ENCODE assay signal across 29 mouse cellular contexts in the genomic region with DNA sequence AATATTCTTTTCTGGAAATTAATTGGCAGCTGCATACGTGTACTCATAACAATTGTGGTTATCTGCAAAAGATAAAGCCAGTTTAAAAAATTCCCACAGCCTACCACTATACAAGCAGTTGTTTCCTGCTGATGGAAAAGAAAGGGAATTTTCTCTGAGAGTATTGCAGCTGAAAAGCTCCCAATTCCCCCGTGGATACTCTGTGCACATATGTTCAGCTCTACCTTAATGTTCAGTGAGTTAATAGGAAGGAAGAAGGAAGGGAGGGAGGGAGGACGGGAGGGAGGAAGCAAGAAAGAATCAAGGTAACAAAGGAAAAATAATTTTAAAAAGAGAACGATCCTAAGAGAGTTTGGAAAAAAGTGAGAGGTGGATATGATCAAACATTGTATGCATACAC.
DNase-seq lines count a peak whose midpoint lies in the region; ATAC-seq and TF ChIP-seq lines count a peak whose summit lies in the region.
"Had no signal": no experiment of that assay in that cellular context is flagged by ENCODE, and none has a peak within 500 bp of the region (broad histone marks: within the 10 kb centered on the region; RNA-seq: fewer than 3 reads in every experiment).

No protein-coding gene starts in this region.

- peaks cover 5% of the 10 kb centered on the region; the same call in 1 of the 2 replicates for H3K4me1 ChIP-seq in hindbrain, embryonic 13.5 days (replicated peaks)
- H3K4me1 ChIP-seq in hindbrain, embryonic 12.5 days = no peaks in the 10 kb centered on the region
- H3K4me1 ChIP-seq in hindbrain, postnatal 0 days (ENCODE audit: insufficient read depth, low read length) = no peaks in the 10 kb centered on the region
- H3K4me1 ChIP-seq in midbrain, embryonic 16.5 days (ENCODE audit: control insufficient read depth, insufficient read depth, low read length) = peaks cover 3% of the 10 kb centered on the region; the same call in 1 of the 2 replicates
- H3K4me1 ChIP-seq: kidney, embryonic 15.5 days; limb, embryonic 13.5 days; lung, embryonic 15.5 days had no signal

- peak; percentile 88 for ATAC-seq in hindbrain, embryonic 13.5 days (ENCODE audit: low FRiP score)
- ATAC-seq in hindbrain, embryonic 12.5 days (ENCODE audit: low FRiP score) = no peak; the same call in 1 of the 2 replicates
- no peak for ATAC-seq in hindbrain, postnatal 0 days
- ATAC-seq in midbrain, embryonic 16.5 days = 0 out of 2 replicates have a peak, but pooled peaks have one; percentile 62
- ATAC-seq: CD4-positive, CD25-positive, alpha-beta regulatory T cell, adult 4 months; forebrain, embryonic 16.5 days; inflammation-experienced regulatory T-cells, adult 6 months had no signal

- no peak overlapping the region for H3K9ac ChIP-seq in hindbrain, embryonic 13.5 days
- no peak overlapping the region for H3K9ac ChIP-seq in hindbrain, embryonic 12.5 days
- H3K9ac ChIP-seq in hindbrain, postnatal 0 days (replicated peaks; ENCODE audit: low read length) = no peak overlapping the region
- no peak overlapping the region for H3K9ac ChIP-seq in midbrain, embryonic 16.5 days (ENCODE audit: low read depth, low read length)
- H3K9ac ChIP-seq: kidney, embryonic 15.5 days; limb, embryonic 13.5 days; lung, embryonic 15.5 days had no signal

- no peaks in the 10 kb centered on the region for H3K36me3 ChIP-seq in hindbrain, embryonic 13.5 days
- H3K36me3 ChIP-seq in hindbrain, embryonic 12.5 days = no peaks in the 10 kb centered on the region
- H3K36me3 ChIP-seq in hindbrain, postnatal 0 days (ENCODE audit: insufficient read depth, low read length) = no peaks in the 10 kb centered on the region
- H3K36me3 ChIP-seq in midbrain, embryonic 16.5 days (ENCODE audit: control insufficient read depth, insufficient read depth, low read length) = no peaks in the 10 kb centered on the region
- H3K36me3 ChIP-seq: kidney, embryonic 15.5 days; limb, embryonic 13.5 days; lung, embryonic 15.5 days had no signal

- TF ChIP-seq POLR2A in brain, embryonic 14.5 days (IDR thresholded peaks at IDR 0.05; ENCODE audit: borderline replicate concordance, extremely low read depth, insufficient read depth, insufficient read length, poor library complexity, severe bottlenecking) = no peak

- peak; percentile 50 for DNase-seq in brain, embryonic 14.5 days (ENCODE audit: low read depth)
- DNase-seq in hindbrain, postnatal 0 days (ENCODE audit: low spot score) = peak; percentile 20
- no peak for DNase-seq in heart, postnatal 4 days
- DNase-seq in left cerebral cortex, adult 18-20 months (ENCODE audit: low spot score in 2 of 2) = no peak
- DNase-seq: adrenal gland, postnatal 25 days; cerebellum, adult 18-20 months; cerebellum, postnatal 10 days; gastrocnemius, adult 2 months; gastrocnemius, postnatal 36 days; heart, adult 18-20 months; heart, postnatal 36 days; kidney, adult 18-20 months; kidney, postnatal 25 days; right cerebral cortex, postnatal 4 days; thymus, adult 18-20 months; thymus, postnatal 4 days had no signal

- no peaks in the 10 kb centered on the region for H3K27me3 ChIP-seq in hindbrain, embryonic 13.5 days
- H3K27me3 ChIP-seq in hindbrain, embryonic 12.5 days = no peaks in the 10 kb centered on the region
- no peaks in the 10 kb centered on the region for H3K27me3 ChIP-seq in hindbrain, postnatal 0 days (ENCODE audit: insufficient read depth, low read length)
- H3K27me3 ChIP-seq in midbrain, embryonic 16.5 days (ENCODE audit: control insufficient read depth, insufficient read depth, low read depth, low read length) = no peaks in the 10 kb centered on the region
- H3K27me3 ChIP-seq: kidney, embryonic 15.5 days; limb, embryonic 13.5 days; lung, embryonic 15.5 days had no signal

- H3K9me3 ChIP-seq in hindbrain, embryonic 13.5 days = no peaks in the 10 kb centered on the region
- H3K9me3 ChIP-seq in hindbrain, embryonic 12.5 days (replicated peaks) = no peaks in the 10 kb centered on the region
- no peaks in the 10 kb centered on the region for H3K9me3 ChIP-seq in hindbrain, postnatal 0 days (ENCODE audit: low read length)
- no peaks in the 10 kb centered on the region for H3K9me3 ChIP-seq in midbrain, embryonic 16.5 days (replicated peaks; ENCODE audit: control insufficient read depth, low read length, poor library complexity, severe bottlenecking)
- H3K9me3 ChIP-seq: kidney, embryonic 15.5 days; limb, embryonic 13.5 days; lung, embryonic 15.5 days had no signal

- no peak overlapping the region for H3K4me2 ChIP-seq in hindbrain, embryonic 13.5 days
- H3K4me2 ChIP-seq in hindbrain, embryonic 12.5 days (replicated peaks) = no peak overlapping the region
- H3K4me2 ChIP-seq in hindbrain, postnatal 0 days (ENCODE audit: low read depth, low read length) = no peak overlapping the region
- no peak overlapping the region for H3K4me2 ChIP-seq in midbrain, embryonic 16.5 days (ENCODE audit: low read length)
- H3K4me2 ChIP-seq: heart, embryonic 11.5 days; kidney, embryonic 15.5 days; limb, embryonic 13.5 days; liver, embryonic 11.5 days; lung, embryonic 15.5 days had no signal

- TF ChIP-seq CTCF in brain, embryonic 14.5 days (IDR thresholded peaks at IDR 0.05; ENCODE audit: borderline replicate concordance, extremely low read depth, insufficient read depth, insufficient read length) = no peak
- no peak for TF ChIP-seq CTCF in hindbrain, postnatal 0 days (IDR thresholded peaks at IDR 0.05; ENCODE audit: low read depth)

- 52% methylated on average over 4 of the region's 4 CpGs for WGBS in hindbrain, embryonic 13.5 days
- 62% methylated on average over 4 of the region's 4 CpGs for WGBS in hindbrain, embryonic 12.5 days
- WGBS in hindbrain, postnatal 0 days = 55% methylated on average over 4 of the region's 4 CpGs
- 49% methylated on average over 4 of the region's 4 CpGs for WGBS in midbrain, embryonic 16.5 days

- H3K27ac ChIP-seq in hindbrain, embryonic 13.5 days = no peak overlapping the region
- H3K27ac ChIP-seq in hindbrain, embryonic 12.5 days = no peak overlapping the region
- no peak overlapping the region for H3K27ac ChIP-seq in hindbrain, postnatal 0 days
- H3K27ac ChIP-seq in midbrain, embryonic 16.5 days (ENCODE audit: low read length) = no peak overlapping the region
- H3K27ac ChIP-seq: gastrocnemius, adult 2 months; kidney, embryonic 15.5 days; left cerebral cortex, adult 2 months; limb, embryonic 13.5 days; lung, embryonic 15.5 days; stomach, postnatal 0 days had no signal

- H3K4me3 ChIP-seq in hindbrain, embryonic 13.5 days = no peak overlapping the region
- no peak overlapping the region for H3K4me3 ChIP-seq in hindbrain, embryonic 12.5 days
- H3K4me3 ChIP-seq in hindbrain, postnatal 0 days (ENCODE audit: low read length) = no peak overlapping the region
- H3K4me3 ChIP-seq in midbrain, embryonic 16.5 days (ENCODE audit: low read depth, low read length) = no peak overlapping the region
- H3K4me3 ChIP-seq: gastrocnemius, adult 2 months; kidney, embryonic 15.5 days; left cerebral cortex, adult 2 months; limb, embryonic 13.5 days; lung, embryonic 15.5 days had no signal

Comparison
In these comparisons a context has a peak if more than half of its experiments do, and no peak if none do; other contexts are left out.
1. ATAC-seq: peak in hindbrain, embryonic 13.5 days (single experiment) and midbrain, embryonic 16.5 days (single experiment); none in hindbrain, embryonic 12.5 days (single experiment) and hindbrain, postnatal 0 days (single experiment).
2. DNase-seq: peak in brain, embryonic 14.5 days (single experiment) and hindbrain, postnatal 0 days (single experiment); none in heart, postnatal 4 days (single experiment) and left cerebral cortex, adult 18-20 months (0 of 2).